Mouse (Mus musculus): ENCODE results near the gene Gm3404. TPM values are rescaled to one million over a fixed set of nuclear protein-coding genes. Genes with fewer than 3 reads are reported as not detected.
"Not testable (repeated sequence)": the region's sequence is repeated elsewhere in the genome, so short reads cannot be mapped to it uniquely, and the experiment has no call there.

The Gm3404 gene
- polyA plus RNA-seq, 1 experiment, result not detected

DNA sequence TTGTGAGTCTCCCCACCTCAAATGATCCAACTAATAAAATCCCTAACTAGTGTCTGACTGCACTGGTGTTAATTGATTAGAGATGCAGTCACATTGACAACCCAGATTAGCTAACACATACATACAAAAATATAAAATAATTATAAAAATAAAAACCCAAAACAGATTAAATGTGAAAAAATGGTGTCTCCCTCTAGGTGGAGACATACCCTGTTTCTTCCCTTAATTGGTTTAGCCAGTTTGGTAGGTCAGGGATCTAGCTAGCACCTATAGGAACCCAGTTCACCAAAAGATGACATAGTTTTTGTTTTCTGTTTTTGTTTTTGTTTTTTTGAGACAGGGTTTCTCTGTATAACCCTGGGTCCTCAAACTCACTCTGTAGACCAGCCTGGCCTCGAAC, 38.7 kb downstream of the Gm3404 start:
- TF ChIP-seq EP300 (IDR thresholded peaks at IDR 0.05; ENCODE audit: insufficient read depth, low read depth, low read length) (no peak), CTCF (IDR thresholded peaks at IDR 0.05; ENCODE audit: low read depth, low read length) (no peak), POLR2A (IDR thresholded peaks at IDR 0.05; ENCODE audit: insufficient read depth, low read length) (no peak)
- Histone ChIP-seq H3K4me3 (ENCODE audit: low read depth, low read length) (no peak overlapping the region), H3K27ac (ENCODE audit: insufficient read depth, low read length) (no peak overlapping the region), H3K9ac (ENCODE audit: low read depth, poor library complexity, severe bottlenecking) (no peak overlapping the region), H3K9me3 (replicated peaks; ENCODE audit: control insufficient read depth, insufficient read depth, low read length, poor library complexity, severe bottlenecking) (no peaks in the 10 kb centered on the region), H3K36me3 (ENCODE audit: control insufficient read depth, insufficient read depth, low read length, poor library complexity, severe bottlenecking) (no peaks in the 10 kb centered on the region), H3K27me3 (ENCODE audit: control insufficient read depth, insufficient read depth, low read length, poor library complexity, severe bottlenecking) (no peaks in the 10 kb centered on the region), H3K4me1 (ENCODE audit: control insufficient read depth, insufficient read depth, low read length) (no peaks in the 10 kb centered on the region)

DNA sequence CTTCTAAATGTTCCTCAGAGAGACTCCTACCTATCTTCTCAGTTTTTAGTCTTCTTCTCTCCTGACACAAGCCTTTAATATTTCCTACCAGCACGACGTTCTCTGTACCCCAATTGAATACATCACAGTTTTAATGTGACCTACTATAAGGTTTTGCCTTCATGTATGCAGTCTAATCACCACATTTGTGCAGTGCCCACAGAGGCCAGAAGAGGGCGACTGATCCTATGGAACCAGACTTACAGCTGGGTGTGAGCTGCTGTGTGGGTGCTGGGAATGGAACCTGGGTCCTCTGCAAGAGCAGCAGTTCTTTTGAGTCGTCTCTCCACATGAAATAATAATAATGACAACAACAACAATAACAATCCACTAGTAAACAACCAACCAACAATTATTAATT, 41.5 kb downstream of the Gm3404 start:
- Histone ChIP-seq H3K9ac (ENCODE audit: low read depth, poor library complexity, severe bottlenecking) (no peak overlapping the region), H3K4me1 (ENCODE audit: control insufficient read depth, insufficient read depth, low read length) (no peaks in the 10 kb centered on the region), H3K4me3 (ENCODE audit: low read depth, low read length) (no peak overlapping the region), H3K36me3 (ENCODE audit: control insufficient read depth, insufficient read depth, low read length, poor library complexity, severe bottlenecking) (no peaks in the 10 kb centered on the region), H3K27me3 (ENCODE audit: control insufficient read depth, insufficient read depth, low read length, poor library complexity, severe bottlenecking) (no peaks in the 10 kb centered on the region), H3K27ac (ENCODE audit: insufficient read depth, low read length) (no peak overlapping the region), H3K9me3 (replicated peaks; ENCODE audit: control insufficient read depth, insufficient read depth, low read length, poor library complexity, severe bottlenecking) (no peaks in the 10 kb centered on the region)
- TF ChIP-seq CTCF (IDR thresholded peaks at IDR 0.05; ENCODE audit: low read depth, low read length) (peak; percentile 58), EP300 (IDR thresholded peaks at IDR 0.05; ENCODE audit: insufficient read depth, low read depth, low read length) (no peak)

DNA sequence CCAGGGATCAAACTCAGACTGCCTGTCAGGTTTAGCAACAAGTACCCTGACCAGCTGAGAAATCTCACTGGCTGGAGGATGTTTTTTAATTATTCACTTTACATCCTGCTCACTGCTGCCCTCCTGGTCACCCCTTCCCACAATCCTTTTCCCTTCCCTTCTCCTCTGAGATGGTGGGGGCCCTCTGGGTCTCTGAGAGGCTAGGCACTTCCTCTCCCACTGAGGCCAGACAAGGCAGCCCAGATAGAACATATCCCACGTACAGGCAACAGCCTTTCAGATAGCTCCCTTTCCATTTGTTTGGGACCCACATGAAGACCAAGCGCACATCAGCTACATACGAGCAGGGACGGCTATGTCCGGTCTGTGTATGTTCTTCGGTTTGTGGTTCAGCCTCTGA, 44.6 kb downstream of the Gm3404 start:
- H3K27ac ChIP-seq (ENCODE audit: insufficient read depth, low read length); H3K36me3 ChIP-seq (ENCODE audit: control insufficient read depth, insufficient read depth, low read length, poor library complexity, severe bottlenecking); H3K9me3 ChIP-seq (replicated peaks; ENCODE audit: control insufficient read depth, insufficient read depth, low read length, poor library complexity, severe bottlenecking); H3K4me1 ChIP-seq (ENCODE audit: control insufficient read depth, insufficient read depth, low read length); H3K9ac ChIP-seq (ENCODE audit: low read depth, poor library complexity, severe bottlenecking); H3K27me3 ChIP-seq (ENCODE audit: control insufficient read depth, insufficient read depth, low read length, poor library complexity, severe bottlenecking); H3K4me3 ChIP-seq (ENCODE audit: low read depth, low read length): not testable (repeated sequence)

DNA sequence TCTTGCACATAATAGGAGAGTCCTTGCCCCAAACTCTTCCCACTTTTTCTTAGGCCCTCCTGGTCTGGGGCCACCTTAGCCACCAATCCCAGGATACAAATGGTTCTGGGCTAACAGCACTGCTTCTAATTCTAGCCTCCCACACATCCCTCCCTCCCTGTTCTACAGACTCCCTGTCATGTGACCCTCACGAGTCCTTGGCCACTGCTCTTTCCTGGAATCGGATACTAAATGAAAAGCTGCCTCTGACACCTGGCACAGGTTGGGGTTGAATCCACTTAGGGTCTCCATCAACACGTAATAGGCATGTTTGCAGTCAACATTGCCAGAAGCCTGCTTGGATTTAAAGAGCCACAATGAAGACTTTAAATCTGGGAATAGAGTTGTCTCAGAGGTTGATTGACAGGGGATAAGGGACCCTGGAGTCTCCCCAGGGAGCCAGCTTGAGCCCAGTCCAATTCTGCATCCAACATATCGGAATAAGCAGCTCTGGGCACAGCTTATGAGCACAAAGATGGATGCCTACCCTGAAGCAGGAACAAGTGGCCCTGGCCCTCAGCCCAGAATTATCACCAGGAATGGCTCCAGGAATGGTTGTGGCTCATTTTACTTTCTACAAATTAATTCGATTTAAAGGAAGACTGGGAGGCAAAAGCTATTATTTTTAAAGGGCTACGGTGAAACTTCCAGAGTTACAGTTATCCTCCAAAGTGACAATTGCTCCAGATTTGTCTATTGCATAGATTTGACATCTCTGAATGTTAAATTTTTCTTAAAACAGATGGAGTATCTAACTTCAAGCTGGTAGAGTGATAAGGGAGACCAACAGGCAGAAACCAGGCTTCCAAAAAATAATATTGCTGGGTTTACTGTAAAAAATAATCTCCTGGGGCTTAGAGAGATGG, 46.5 kb downstream of the Gm3404 start:
- not testable (repeated sequence) for H3K4me1 ChIP-seq (ENCODE audit: control insufficient read depth, insufficient read depth, low read length); H3K27me3 ChIP-seq (ENCODE audit: control insufficient read depth, insufficient read depth, low read length, poor library complexity, severe bottlenecking); H3K9me3 ChIP-seq (replicated peaks; ENCODE audit: control insufficient read depth, insufficient read depth, low read length, poor library complexity, severe bottlenecking); H3K4me3 ChIP-seq (ENCODE audit: low read depth, low read length); H3K9ac ChIP-seq (ENCODE audit: low read depth, poor library complexity, severe bottlenecking); H3K36me3 ChIP-seq (ENCODE audit: control insufficient read depth, insufficient read depth, low read length, poor library complexity, severe bottlenecking); H3K27ac ChIP-seq (ENCODE audit: insufficient read depth, low read length)

DNA sequence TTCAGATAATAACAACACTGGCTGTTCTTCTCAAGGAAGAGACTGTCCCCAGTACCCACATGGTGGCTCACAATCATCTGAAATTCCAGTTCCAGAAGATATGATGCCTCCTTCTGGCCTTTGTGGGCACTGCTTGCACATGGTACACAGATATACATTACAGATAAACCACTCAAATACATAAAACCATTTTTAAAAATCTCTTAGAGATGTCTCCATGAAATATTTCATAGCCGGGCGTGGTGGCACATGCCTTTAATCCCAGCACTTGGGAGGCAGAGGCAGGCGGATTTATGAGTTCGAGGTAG, 47.1 kb downstream of the Gm3404 start:
- not testable (repeated sequence) for H3K27me3 ChIP-seq (ENCODE audit: control insufficient read depth, insufficient read depth, low read length, poor library complexity, severe bottlenecking); H3K36me3 ChIP-seq (ENCODE audit: control insufficient read depth, insufficient read depth, low read length, poor library complexity, severe bottlenecking); H3K9ac ChIP-seq (ENCODE audit: low read depth, poor library complexity, severe bottlenecking); H3K9me3 ChIP-seq (replicated peaks; ENCODE audit: control insufficient read depth, insufficient read depth, low read length, poor library complexity, severe bottlenecking); H3K4me3 ChIP-seq (ENCODE audit: low read depth, low read length); H3K27ac ChIP-seq (ENCODE audit: insufficient read depth, low read length); H3K4me1 ChIP-seq (ENCODE audit: control insufficient read depth, insufficient read depth, low read length)

DNA sequence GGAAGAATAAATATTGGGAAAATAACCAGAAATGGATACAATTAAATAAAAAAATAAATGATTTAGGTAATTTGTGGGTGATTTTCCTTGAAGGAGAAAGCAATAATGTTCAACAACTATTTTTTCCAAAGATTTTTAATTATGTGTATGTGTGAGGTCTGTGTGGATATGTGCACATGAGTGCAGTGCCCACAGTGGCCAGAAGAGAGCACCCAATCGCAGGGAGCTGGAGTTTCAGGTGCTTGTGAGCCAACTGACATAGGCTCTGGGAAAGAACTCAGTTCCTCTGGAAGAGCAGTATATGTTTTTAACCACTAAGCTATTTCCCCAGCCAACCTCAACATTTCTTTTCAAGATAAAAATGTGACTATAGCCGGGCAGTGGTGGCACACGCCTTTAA, 51.1 kb downstream of the Gm3404 start:
- no peaks in the 10 kb centered on the region for H3K4me1 ChIP-seq (ENCODE audit: control insufficient read depth, insufficient read depth, low read length)
- no peaks in the 10 kb centered on the region for H3K36me3 ChIP-seq (ENCODE audit: control insufficient read depth, insufficient read depth, low read length, poor library complexity, severe bottlenecking)
- no peak overlapping the region for H3K9ac ChIP-seq (ENCODE audit: low read depth, poor library complexity, severe bottlenecking)
- no peaks in the 10 kb centered on the region for H3K9me3 ChIP-seq (replicated peaks; ENCODE audit: control insufficient read depth, insufficient read depth, low read length, poor library complexity, severe bottlenecking)
- no peak overlapping the region for H3K4me3 ChIP-seq (ENCODE audit: low read depth, low read length)
- no peaks in the 10 kb centered on the region for H3K27me3 ChIP-seq (ENCODE audit: control insufficient read depth, insufficient read depth, low read length, poor library complexity, severe bottlenecking)
- TF ChIP-seq EP300 (IDR thresholded peaks at IDR 0.05; ENCODE audit: insufficient read depth, low read depth, low read length) (no peak), CTCF (IDR thresholded peaks at IDR 0.05; ENCODE audit: low read depth, low read length) (peak; percentile 53)
- H3K27ac ChIP-seq (ENCODE audit: insufficient read depth, low read length), result no peak overlapping the region

Other genes with a start within 250 kb of the Gm3404 start
- 32.3 and 33.1 TPM in 2 replicates for gene Wasf3, start 140.8 kb upstream of the Gm3404 start, polyA plus RNA-seq (2011; ENCODE audit: insufficient read depth, insufficient read length, low read depth, missing spikeins)
- not detected in 2 replicates for gene Gm6408, start 43.8 kb upstream of the Gm3404 start, polyA plus RNA-seq (2011; ENCODE audit: insufficient read depth, insufficient read length, low read depth, missing spikeins)
- not detected in 2 replicates for gene Gm6370, start 34.4 kb upstream of the Gm3404 start, polyA plus RNA-seq (2011; ENCODE audit: insufficient read depth, insufficient read length, low read depth, missing spikeins)
- gene 4930449I24Rik, start 23.4 kb upstream of the Gm3404 start, polyA plus RNA-seq (2011; ENCODE audit: insufficient read depth, insufficient read length, low read depth, missing spikeins), result not detected in 2 replicates
- not detected in 2 replicates for gene Gm3402, start 11.7 kb upstream of the Gm3404 start, polyA plus RNA-seq (2011; ENCODE audit: insufficient read depth, insufficient read length, low read depth, missing spikeins)
- not detected in 2 replicates for gene Gm3409, start 11.8 kb downstream of the Gm3404 start, polyA plus RNA-seq (2011; ENCODE audit: insufficient read depth, insufficient read length, low read depth, missing spikeins)
- not detected in 2 replicates for gene Gm3415, start 30.3 kb downstream of the Gm3404 start, polyA plus RNA-seq (2011; ENCODE audit: insufficient read depth, insufficient read length, low read depth, missing spikeins)
- gene Gpr12, start 59.4 kb downstream of the Gm3404 start, polyA plus RNA-seq (2011; ENCODE audit: insufficient read depth, insufficient read length, low read depth, missing spikeins), result not detected in 2 replicates